Mouse (Mus musculus) liver, postnatal 0 days (tissue): Measurements from ENCODE around the gene 1110032A03Rik.

Source experiments
- CTCF ChIP-seq: sonication (generic); IDR thresholded peaks from 2 replicates; pipeline ENCODE4 v1.5.1; 2016; ENCODE audit warnings: antibody characterized with exemption, low read depth
- EP300 ChIP-seq: IDR thresholded peaks from 2 replicates; pipeline ENCODE4 v1.6.1; 2016; ENCODE audit warnings: antibody characterized with exemption, low read depth, mild to moderate bottlenecking

DNA sequence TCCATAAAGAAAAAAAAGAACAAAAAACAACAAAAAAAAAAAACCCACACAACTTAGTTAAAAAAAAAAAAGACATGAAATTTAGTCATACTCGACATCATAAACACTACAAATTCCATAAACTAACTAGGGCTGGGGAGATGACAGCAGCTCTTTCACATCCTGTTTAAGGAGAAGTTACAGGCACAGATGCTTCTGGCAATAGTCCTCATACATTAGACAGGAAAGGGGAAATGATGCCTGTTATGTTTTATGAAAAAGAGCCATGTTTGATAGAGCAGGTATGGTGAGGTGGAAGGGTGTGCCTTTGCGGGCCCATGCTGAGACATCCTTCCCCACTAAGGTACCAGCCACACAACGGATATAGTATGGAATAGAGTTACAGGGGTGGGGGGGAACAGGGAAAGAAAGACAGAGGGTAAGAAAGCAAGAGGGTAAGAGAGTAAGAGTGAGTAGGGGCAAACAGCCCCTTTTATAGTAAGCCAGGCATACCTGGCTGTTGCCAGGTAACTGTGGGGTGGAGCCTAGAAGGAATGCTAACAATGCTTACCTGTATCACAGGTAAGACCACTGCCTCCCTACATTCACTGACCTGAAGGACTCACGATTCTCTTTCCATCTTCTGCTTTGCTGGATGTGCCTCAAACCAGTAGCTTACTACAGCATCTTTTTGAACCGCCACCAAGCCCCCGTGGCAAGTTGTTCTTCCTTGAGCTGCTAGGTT, 13.6 kb downstream of the 1110032A03Rik start:
- TF ChIP-seq CTCF (no peak), EP300 (no peak)
